Mouse (Mus musculus) cerebellum, adult 11 months (tissue): ENCODE data around the gene Sirt2.

Experiments
- DNase-seq: peaks from one replicate; pipeline ENCODE4 v3.0.0; 2022

Sirt2 gene

GRCm38 (mm10) chr7:28767462-28767965 is 979 bp downstream of the Sirt2 start, which contains the start of gene Nfkbib:
Nfkbib (minus strand) TSS chr7:28767512.
- DNase-seq, result no peak

GRCm38 (mm10) chr7:28769414-28769958 is 3.0 kb downstream of the Sirt2 start:
- DNase-seq, result no peak

- DNase-seq, result no peak
Measured at GRCm38 (mm10) chr7:28770309-28770708, 3.8 kb downstream of the Sirt2 start.

- DNase-seq, result no peak
Measured at GRCm38 (mm10) chr7:28771867-28772266, 5.3 kb downstream of the Sirt2 start.

- no peak for DNase-seq
Measured at GRCm38 (mm10) chr7:28773163-28773562, 6.6 kb downstream of the Sirt2 start.

GRCm38 (mm10) chr7:28774164-28774563 is 7.6 kb downstream of the Sirt2 start:
- DNase-seq, result no peak

- no peak for DNase-seq
Measured at GRCm38 (mm10) chr7:28775129-28775528, 8.6 kb downstream of the Sirt2 start.

- no peak for DNase-seq
Measured at GRCm38 (mm10) chr7:28778825-28779224, 12.3 kb downstream of the Sirt2 start.

DNA sequence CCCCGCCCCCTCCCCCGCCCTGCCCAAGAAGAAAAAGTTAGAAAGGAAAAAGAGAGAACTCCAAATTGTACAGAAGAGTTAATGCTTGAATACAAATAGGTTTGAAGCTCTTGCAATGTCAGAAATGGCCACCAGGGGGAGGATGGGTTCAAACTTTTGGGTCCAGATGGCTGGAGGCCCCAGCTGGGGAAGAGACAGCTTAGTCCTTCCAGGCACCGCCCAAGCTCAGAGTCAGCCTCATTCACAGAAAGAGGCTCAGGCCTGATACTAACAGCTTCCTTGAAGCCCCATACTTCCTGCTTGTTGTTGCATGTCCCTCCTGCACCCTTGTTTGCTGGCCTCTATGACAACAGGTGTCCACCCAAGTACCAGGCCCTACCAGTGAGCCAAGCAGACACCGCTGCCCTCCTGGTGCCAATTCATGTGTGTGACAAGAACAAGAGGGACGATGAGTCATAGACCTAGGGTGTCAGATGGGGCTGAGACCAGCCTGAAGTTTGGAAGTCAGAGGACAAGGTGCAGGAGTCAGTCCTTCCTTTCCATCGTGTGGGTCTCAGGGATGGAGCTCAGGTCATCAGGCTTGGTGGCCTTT is 13.6 kb downstream of the Sirt2 start:
- DNase-seq, result peak; percentile 86

- no peak for DNase-seq
Measured at GRCm38 (mm10) chr7:28780857-28781256, 14.3 kb downstream of the Sirt2 start.

DNA sequence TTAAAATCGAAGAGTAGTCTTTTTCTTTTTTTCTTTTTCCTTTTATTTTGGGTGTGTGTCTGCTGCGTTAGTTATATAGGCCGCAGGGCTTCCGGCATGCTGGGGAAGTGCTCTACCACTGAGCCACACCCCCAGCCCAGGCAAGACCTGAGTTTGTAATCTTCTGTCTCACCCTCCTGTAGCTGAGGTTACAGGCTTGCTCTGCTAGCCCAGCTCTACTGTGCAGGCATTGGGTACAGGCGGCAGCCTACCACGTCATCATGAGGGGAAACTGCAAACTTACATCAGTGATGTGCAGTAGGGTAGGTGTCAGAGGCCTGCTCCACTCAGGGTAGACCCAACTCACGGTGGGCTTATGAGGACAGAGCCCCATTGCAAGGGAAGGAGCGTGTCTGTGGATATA is 14.7 kb downstream of the Sirt2 start:
- no peak for DNase-seq

DNA sequence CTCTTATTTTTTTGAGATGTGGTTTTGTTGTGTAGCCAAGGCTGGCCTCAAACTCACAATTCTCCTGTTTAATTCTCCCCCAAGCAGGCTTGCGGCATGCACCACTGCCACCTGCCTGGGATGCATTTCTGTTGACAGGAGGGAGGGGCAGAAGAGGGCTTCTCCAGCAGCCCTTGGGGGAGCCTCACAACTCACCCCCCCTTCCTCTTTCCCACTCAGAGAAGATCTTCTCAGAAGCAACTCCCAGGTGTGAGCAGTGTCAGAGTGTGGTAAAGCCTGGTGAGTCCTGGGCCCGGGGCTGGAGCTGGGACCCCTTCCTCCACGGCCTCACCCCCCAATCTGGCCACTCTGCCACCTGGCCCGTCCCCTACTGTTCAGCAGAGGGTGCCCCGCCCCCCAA is 18.6 kb downstream of the Sirt2 start:
- DNase-seq, result no peak

DNA sequence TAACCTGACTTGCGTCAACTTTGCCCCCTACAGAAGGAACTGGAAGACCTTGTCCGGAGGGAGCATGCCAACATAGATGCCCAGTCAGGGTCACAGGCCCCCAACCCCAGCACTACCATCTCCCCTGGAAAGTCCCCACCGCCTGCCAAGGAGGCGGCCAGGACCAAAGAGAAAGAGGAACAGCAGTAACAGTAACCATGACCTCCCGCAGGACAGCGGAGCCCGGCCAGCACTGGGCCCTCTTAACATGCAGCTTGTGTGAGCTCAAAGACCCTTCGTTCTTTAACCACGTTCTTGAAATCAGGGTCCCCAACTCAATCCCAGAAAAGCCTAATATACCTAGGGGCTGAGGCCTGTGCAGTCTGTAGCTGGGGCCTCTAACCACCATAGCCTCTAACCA is 21.3 kb downstream of the Sirt2 start:
- no peak for DNase-seq

DNA sequence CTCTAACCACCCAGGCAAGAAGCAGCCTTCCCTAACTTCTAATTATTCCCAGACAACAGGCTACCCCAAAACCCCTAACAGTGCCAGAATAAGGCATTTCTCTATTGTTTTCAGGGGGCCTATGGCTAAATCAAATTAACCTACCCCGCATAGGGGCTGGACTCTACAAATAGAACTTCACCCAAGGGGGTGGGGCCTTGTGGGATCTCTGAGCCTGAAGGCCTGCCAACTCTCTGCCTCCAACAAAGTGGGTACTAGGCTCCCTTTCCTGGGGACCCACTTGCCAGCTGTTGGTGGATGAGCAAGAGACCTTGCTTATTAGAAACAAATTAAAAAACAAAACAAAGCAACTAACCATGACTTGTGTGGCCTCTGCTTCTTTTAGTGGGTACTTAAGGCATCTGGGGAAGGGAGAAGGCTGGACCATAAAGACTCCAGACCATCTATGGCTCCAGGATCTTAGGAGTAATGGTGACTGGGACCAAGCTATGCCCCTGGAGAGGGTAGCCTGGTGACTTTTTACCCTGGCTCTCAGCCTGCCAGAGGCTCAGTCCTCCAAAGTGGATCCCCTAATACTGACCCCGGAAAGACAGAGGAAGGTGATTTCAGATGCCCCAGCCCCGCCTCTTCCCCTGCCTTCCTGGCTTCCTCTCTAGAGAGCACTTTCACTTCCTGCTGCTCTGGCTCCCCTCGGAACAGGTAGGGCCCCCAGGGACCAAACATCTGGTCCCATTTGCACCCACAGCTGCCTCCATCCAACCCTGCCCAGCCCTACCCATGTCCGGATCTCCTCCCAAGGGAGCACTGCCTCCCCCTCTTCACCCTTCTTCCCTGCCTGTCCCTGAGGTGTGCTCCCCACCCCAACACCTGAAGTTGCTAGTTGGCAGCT is 22.0 kb downstream of the Sirt2 start, which contains the start of gene Rinl:
Gene Rinl, plus strand, starts transcription at position 663 of the 889 bp plus-strand sequence.
- DNase-seq, result no peak

DNA sequence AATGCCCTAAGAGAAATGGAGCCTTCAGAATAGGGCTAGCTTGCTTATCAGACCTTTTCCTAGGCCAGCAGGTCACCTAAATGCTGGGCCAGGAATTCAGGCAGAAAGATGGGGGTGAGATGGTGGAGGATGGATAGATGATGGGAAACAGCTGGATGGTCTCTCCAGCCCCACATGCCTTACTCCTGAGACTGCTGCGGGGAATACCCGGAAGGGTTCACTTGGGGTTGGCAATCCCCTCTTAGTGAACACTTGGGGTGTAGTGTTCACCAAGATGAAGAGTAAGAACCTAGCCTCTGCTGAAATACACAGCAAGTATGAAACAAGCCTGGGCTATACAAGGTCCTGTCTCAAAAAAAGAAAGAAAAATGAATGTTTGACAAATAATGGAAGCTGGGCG is 22.7 kb downstream of the Sirt2 start:
- DNase-seq, result no peak

GRCm38 (mm10) chr7:28790066-28790806 is 23.7 kb downstream of the Sirt2 start:
- no peak for DNase-seq

- no peak for DNase-seq
Measured at GRCm38 (mm10) chr7:28791706-28792105, 25.2 kb downstream of the Sirt2 start.

DNA sequence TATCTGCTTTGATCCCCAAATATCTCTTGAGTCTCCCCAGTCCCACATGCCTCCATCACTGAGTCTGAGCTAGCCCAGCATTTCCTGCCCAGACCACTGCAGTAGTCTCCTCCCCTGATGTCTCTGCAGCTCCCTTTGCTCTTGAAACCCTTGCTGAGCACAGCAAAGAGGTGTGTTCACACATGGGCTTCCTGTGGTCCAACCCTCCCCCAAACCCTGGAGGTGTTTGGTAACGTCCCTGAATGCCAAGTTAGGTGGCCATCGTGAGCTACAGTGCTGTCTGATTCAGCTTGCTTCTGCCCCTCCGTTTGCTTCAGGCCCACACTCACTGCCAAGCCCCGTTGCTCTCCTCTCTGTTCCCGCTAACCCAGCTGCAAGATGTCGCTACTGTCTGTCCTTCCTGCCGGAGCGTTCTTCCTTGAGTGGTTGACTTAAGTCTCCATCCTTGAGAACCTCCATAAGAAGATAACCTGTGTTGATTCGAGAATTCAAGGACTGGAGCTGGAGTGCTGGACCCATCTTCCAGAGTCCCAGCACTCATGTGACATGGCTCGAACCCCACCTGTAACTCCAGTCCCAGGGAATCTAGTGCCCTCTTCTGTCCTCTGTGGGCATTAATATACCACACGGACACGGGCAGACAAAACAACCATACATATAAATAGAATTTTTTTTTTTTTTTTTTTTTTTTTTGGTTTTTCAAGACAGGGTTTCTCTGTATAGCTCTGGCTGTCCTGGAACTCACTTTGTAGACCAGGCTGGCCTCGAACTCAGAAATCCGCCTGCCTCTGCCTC is 26.1 kb downstream of the Sirt2 start:
- no peak for DNase-seq

- DNase-seq, result no peak
Measured at GRCm38 (mm10) chr7:28793834-28794233, 27.3 kb downstream of the Sirt2 start.

DNA sequence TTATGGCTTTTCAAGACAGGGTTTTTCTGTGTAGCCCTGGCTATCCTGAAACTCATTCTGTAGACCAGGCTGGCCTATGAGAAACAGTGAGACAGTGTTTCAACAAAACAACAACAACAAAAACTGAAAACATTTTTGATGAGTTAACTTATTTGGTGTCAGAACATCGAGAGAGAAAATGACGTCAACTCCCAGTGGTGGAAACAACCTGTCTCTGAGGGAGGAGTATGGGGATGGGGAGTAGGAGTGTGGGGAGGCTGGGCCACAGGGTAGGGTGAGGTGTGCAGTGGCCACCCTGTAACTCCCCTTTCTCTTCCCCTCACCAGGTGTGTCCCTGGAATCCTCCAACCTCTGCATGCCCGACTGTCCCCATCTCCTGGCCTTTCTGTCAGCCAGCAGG is 28.0 kb downstream of the Sirt2 start:
- no peak for DNase-seq

GRCm38 (mm10) chr7:28795832-28796231 is 29.3 kb downstream of the Sirt2 start:
- DNase-seq, result no peak

DNA sequence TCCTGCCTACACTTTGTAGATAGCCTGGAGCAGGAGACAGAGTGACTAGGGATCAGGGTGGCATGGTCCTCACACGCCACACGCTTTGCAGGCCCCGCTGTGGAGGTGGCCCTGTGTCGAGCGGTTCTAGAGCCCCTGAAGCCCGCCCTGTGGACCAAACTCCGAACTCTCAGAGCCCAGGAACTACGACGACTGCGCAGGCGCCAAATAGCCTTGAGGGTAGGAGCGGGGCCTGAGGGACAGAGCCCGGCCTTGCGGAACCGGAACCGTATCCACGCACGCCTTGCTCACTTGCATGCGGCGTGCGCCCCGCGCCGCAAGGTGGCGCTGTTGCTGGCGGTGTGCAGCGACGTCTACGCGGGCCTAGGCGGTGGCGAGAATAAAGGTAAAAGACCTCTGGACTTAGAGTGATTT is 30.0 kb downstream of the Sirt2 start:
- DNase-seq, result peak; percentile 86
